Mouse (Mus musculus): ENCODE results near the gene Rsg1.

The Rsg1 gene

GRCm38 (mm10) chr4:141211646-141212045, 2.1 kb upstream of the Rsg1 start:
- no peak for DNase-seq (ENCODE audit: low read depth, low spot score)

DNA sequence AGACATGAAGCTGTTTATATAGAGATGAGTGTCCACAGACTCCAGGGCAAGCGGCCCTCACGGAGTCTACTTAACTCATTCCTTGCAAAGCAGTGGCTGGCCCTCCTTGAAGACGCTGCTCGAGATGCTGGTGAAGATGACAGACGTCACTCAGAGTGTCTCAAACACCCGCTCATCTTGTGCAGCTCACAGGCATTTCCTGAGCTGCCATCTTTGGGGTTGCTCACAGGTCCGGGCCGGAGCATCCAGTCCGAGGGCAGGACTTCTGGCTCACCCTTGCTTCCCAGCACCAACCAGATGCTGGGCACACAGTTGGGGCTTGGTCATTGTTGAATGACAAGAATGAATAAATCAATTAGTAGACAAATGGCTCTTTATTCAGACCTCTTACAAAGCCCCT, 864 bp upstream of the Rsg1 start:
- DNase-seq (ENCODE audit: low read depth, low spot score) = no peak

GRCm38 (mm10) chr4:141213342-141213741, 414 bp upstream of the Rsg1 start:
- no peak for DNase-seq (ENCODE audit: low read depth, low spot score)

GRCm38 (mm10) chr4:141214337-141214851, 638 bp downstream of the Rsg1 start:
- peak; percentile 77 for DNase-seq (ENCODE audit: low read depth, low spot score)

GRCm38 (mm10) chr4:141219583-141220213, 5.9 kb downstream of the Rsg1 start:
- DNase-seq (ENCODE audit: low read depth, low spot score) = no peak

- DNase-seq (ENCODE audit: low read depth, low spot score) = no peak
Observed at GRCm38 (mm10) chr4:141221848-141222247, 8.1 kb downstream of the Rsg1 start.

- DNase-seq (ENCODE audit: low read depth, low spot score) = no peak
Observed at GRCm38 (mm10) chr4:141222752-141223151, 9.0 kb downstream of the Rsg1 start.

DNA sequence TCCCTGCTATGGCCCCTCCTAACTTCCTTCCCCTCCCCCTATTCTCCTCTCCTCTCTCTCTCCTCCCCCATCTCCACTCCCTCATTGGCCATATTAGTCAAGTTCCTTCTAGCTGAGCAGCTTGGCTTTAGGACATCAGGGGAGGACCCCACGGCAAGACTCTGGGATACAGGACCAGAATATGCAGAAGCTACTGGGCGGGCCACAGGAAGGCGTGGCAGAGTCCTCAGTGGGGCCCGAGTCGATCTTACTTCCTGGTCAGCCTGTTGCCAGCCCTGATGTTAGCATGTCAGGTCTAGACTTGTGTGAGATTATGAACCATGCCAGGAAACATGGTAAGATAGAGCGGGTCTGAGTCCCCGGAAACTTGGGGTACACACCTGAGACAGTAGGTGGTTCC, 14.9 kb downstream of the Rsg1 start:
- no peak for DNase-seq (ENCODE audit: low read depth, low spot score)

- DNase-seq (ENCODE audit: low read depth, low spot score) = no peak
Observed at GRCm38 (mm10) chr4:141233196-141233595, 19.4 kb downstream of the Rsg1 start.

- DNase-seq (ENCODE audit: low read depth, low spot score) = no peak
Observed at GRCm38 (mm10) chr4:141235537-141236111, 21.9 kb downstream of the Rsg1 start.

- DNase-seq (ENCODE audit: low read depth, low spot score) = no peak
Observed at GRCm38 (mm10) chr4:141236856-141237255, 23.1 kb downstream of the Rsg1 start.

DNA sequence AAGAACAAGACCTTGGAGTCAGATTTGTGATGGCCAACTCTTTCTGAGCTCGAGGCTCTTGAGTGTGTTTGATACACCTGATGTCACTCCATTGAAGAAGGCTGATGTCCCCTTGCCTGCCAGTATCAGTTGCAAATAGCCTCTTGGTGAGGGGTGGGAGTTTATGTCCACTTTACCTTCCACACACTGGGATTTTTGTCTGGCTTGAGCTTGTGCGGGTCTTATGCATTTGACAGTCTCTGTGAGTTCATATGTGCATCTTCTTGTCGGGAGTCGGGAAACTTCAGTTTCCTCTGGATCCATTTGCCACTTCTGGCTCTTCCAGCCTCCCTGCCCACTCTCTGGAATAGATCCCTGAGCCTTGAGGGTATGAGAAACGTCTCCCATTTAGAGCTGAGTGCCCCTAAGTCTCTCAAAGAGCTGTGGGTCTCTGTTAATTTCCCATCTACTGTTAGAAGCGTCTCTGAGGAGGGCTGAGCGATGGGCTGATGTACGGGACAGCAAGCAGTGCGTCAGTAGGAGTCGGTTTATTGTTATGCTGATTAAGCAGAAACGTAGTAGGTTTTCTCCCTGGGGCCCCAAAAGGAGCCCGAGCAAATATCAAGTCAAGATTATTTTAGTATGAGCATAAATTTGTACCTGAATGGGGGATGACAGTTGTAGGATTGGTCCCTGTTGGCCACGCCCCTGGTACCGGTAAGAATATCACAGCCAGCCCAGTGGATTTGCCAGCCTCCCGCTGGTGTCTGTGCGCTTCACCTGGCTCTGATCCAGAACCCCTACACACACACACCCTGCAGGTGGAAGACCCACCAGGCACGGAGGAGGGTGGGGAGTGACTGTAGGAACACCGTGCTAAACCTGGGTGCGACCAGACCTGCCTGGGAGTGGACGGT, 25.0 kb downstream of the Rsg1 start:
- no peak for DNase-seq (ENCODE audit: low read depth, low spot score)

DNA sequence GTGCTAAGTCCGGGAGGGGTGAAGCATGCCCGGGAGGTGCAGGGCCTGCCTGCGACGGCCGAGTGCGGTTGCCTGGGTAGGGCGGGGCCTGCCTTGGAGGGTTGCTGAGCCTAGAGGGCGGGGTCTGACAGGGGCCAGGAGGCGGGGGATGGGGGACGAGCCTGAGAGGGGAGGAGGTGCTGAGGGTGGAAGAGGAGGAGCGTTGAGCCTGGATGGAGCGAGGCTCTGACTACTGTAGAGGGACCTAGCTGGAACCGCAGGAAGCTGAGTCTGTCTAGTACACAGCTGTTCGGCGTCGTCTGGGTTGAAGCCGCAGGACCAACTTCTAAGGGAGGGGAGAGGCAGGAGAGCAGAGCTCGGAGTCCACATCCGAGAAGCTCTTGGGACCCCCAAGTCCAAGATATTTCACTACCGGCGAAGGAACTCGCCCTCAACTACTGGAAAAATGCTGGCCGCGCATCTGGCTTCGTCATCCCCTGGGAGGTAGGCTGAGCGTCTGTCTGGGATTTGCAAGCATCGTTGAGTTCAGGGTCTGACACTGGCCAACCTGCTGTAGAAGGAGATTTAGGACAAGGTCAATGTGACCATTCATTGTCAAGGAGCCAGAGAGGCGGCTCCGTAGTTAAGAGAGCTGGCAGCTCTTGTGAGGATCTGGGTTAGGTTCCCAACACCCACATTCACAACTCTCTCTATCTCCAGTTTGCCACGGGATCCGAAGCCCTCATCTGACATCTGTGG, 25.8 kb downstream of the Rsg1 start, which contains the start of gene Arhgef19:
Gene Arhgef19, plus strand, starts transcription at position 112 of the 738 bp plus-strand sequence.
- DNase-seq (ENCODE audit: low read depth, low spot score) = peak; percentile 86

DNA sequence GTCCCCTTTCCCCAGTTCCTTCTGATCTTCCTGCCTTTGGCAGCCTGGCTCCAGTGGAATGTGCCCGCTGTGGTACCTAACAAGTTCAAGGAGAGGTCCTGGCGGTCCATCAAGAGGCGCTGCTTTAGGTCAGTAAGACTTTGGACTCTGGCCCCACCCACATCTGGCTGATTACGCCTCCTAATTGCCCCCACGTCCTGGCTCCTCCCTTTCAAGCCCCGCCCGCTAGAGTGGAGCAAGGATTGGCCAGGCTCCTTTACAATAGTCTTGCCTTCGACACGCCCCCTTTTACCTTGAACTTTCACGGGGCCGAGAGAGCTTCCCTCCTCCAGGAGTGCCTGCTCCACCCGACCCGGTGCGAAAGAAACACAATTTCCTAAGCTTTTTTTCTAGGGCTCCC, 26.9 kb downstream of the Rsg1 start:
- no peak for DNase-seq (ENCODE audit: low read depth, low spot score)

DNA sequence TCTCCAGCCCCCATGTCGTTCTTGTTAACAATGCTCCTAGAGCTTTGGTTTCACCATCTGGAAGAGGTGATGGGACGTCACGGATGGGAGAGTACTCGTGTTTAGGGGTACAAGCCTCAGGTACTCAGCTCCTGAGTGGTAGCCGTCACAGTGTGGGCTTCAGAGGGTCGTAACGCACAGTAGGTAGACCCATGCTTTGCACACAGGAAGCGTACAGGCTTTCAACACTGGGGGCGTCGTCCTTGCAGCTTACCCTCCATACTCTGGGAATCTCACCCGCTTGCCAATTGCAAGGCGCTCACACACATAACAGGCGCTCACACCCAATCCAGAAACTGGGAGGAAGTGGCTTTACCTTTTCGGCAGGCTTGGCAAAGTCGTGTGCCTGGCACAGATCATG, 28.1 kb downstream of the Rsg1 start:
- no peak for DNase-seq (ENCODE audit: low read depth, low spot score)

- no peak for DNase-seq (ENCODE audit: low read depth, low spot score)
Observed at GRCm38 (mm10) chr4:141242651-141243241, 29.0 kb downstream of the Rsg1 start.

- DNase-seq (ENCODE audit: low read depth, low spot score) = no peak
Observed at GRCm38 (mm10) chr4:141243636-141244035, 29.9 kb downstream of the Rsg1 start.

DNA sequence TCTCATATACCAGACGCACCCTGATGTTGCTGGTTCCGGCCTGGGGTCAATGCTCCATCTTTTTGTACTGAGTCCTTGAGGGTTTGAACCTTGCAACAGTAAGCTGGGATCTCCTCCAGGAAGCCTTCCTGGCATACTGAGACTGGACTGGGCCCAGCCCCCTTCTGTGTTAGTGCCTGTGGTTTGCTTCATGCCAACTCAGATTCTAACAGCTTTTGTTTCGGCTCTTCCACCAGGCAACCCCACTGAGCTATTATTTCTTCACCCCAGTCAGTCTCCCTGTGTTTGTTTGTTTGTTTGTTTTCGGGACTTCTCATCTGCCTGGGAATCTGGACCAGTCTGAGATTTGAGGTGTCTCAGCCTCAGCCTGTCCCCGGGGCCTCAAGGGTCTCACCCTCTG, 30.6 kb downstream of the Rsg1 start:
- no peak for DNase-seq (ENCODE audit: low read depth, low spot score)

- no peak for DNase-seq (ENCODE audit: low read depth, low spot score)
Observed at GRCm38 (mm10) chr4:141244931-141245425, 31.2 kb downstream of the Rsg1 start.

DNA sequence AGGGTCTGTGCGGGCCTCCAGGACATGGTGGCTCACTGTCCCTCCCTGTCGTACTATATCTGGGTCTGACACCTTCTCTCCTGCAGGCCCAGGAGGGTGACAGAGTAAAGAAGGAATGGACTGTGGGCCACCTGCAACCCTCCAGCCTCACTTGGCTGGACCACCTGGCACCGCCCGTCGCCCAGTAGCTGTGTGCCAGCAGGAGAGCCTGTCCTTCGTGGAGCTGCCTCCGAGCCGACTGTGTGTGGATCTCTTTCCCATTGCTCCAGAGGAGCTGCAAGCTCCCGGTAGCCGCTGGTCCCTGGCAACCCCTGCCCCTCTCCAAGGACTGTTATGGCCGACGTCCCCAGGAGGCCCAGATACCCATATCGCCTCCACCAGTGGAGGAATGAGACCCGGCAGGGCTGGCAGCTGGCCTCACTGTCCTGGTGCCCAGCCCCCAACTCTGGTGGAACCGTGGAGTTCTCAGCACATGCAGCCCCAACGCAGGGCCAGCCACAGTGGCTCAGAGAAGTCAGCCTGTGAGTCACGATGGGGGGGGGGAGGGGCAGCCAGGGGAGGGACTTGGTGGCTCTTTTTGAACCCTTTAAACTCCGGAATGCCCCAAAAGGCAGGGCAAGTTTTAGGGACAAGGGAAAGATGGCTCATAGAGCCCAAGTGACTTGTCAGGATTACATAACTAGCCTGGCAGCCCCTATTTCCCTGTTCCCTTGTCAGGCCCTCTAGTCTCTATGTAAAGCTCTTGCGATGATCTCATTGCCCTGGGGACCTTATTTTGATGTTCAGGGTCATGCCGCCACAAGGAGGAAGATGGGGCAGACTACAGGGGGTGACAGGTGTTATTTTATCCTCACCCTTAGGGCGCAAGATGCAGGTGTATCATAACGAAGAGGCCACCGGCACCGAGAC, 32.6 kb downstream of the Rsg1 start:
- no peak for DNase-seq (ENCODE audit: low read depth, low spot score)

Measured in CD4-positive helper T cell, adult 2 months (primary cell).